Mouse (Mus musculus): ENCODE measurements around the gene Rrm2. TPM values are rescaled to one million over a fixed set of nuclear protein-coding genes. Genes with fewer than 3 reads are reported as not detected.
A peak's percentile ranks its signal among the peaks of the same experiment; 100 is the strongest.
"Not testable (repeated sequence)": the region's sequence is repeated elsewhere in the genome, so short reads cannot be mapped to it uniquely, and the experiment has no call there.

Rrm2 gene
- total and polyA plus RNA-seq, 3 experiments = 88.2 to 158 (median 127) TPM

DNA sequence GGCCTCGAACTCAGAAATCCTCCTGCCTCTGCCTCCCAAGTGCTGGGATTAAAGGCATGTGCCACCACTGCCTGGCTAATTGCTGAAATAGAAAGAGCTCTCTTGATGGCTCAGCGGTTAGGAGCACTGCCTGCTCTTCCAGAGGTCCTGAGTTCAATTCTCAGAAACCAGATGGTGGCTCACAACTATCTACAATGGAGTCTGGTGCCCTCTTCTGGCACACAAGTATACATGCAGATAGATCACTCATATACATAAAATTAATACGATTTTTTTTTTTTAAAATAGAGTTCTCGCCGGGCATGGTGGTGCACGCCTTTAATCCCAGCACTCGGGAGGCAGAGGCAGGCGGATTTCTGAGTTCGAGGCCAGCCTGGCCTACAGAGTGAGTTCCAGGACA lies 6.4 kb upstream of the Rrm2 start:
- peaks cover 0 to 14% of the 10 kb centered on the region in 2 experiments; a peak in 2 of 4 replicates for H3K4me1 ChIP-seq (ENCODE audit: control insufficient read depth in 1 of 2, insufficient read depth in 2 of 2, low read length in 2 of 2)
- H3K9ac ChIP-seq (ENCODE audit: control insufficient read depth, low read depth, low read length, poor library complexity, severe bottlenecking); H3K36me3 ChIP-seq (ENCODE audit: control insufficient read depth in 1 of 2, insufficient read depth in 2 of 2, low read length in 2 of 2); H3K79me2 ChIP-seq (ENCODE audit: control insufficient read depth, insufficient read depth, low read length, poor library complexity); H3K27ac ChIP-seq (ENCODE audit: control insufficient read depth, low read depth, low read length); H3K9me3 ChIP-seq (replicated peaks; ENCODE audit: insufficient read depth, low read length); H3K27me3 ChIP-seq (ENCODE audit: control insufficient read depth in 1 of 2, insufficient read depth in 2 of 2, low read length in 2 of 2); H3K4me3 ChIP-seq (ENCODE audit: control insufficient read depth in 1 of 2, insufficient read depth in 1 of 2, low read depth in 2 of 2, low read length in 2 of 2): not testable (repeated sequence)
- DNase-seq (ENCODE audit: low read depth, low spot score) = peak; percentile 65
- TF ChIP-seq CTCF (IDR thresholded peaks at IDR 0.05 in 2 of 3, conservative IDR thresholded peaks at IDR 0.05 in 1 of 3; ENCODE audit: control insufficient read depth in 1 of 3, insufficient read depth in 1 of 3, low read depth in 2 of 3, low read length in 3 of 3, poor library complexity in 1 of 3, severe bottlenecking in 1 of 3) = peak; percentile 16 to 45 (median 24); a peak in 5 of 6 replicates
- TF ChIP-seq ZNF384 (IDR thresholded peaks at IDR 0.05; ENCODE audit: low read depth, low read length) = peak; percentile 85
- TF ChIP-seq RAD21 (IDR thresholded peaks at IDR 0.05; ENCODE audit: low read depth, low read length) = peak; percentile 39
- TF ChIP-seq SMC3 (IDR thresholded peaks at IDR 0.05; ENCODE audit: low read depth, low read length) = peak; percentile 14; the same call in 1 of the 2 replicates

- H3K27me3 ChIP-seq (ENCODE audit: control insufficient read depth in 1 of 2, insufficient read depth in 2 of 2, low read length in 2 of 2) = no peaks in the 10 kb centered on the region
- no peak overlapping the region for H3K27ac ChIP-seq (ENCODE audit: control insufficient read depth, low read depth, low read length)
- no peak overlapping the region for H3K4me3 ChIP-seq (ENCODE audit: control insufficient read depth in 1 of 2, insufficient read depth in 1 of 2, low read depth in 2 of 2, low read length in 2 of 2)
- H3K9me3 ChIP-seq (replicated peaks; ENCODE audit: insufficient read depth, low read length) = no peaks in the 10 kb centered on the region
- TF ChIP-seq MYC (IDR thresholded peaks at IDR 0.05; ENCODE audit: low read depth, low read length) (no peak), KAT2A (conservative IDR thresholded peaks at IDR 0.05; ENCODE audit: low read depth, low read length) (no peak), MYB (IDR thresholded peaks at IDR 0.05; ENCODE audit: low read depth, low read length) (no peak)
- DNase-seq (ENCODE audit: low read depth, low spot score) = no peak
- H3K36me3 ChIP-seq (ENCODE audit: control insufficient read depth in 1 of 2, insufficient read depth in 2 of 2, low read length in 2 of 2) = 0 out of 4 replicates have a peak, but pooled peaks cover 0 to 4% of the 10 kb centered on the region in 2 experiments
- peaks cover 10% of the 10 kb centered on the region; the same call in 1 of the 2 replicates for H3K79me2 ChIP-seq (ENCODE audit: control insufficient read depth, insufficient read depth, low read length, poor library complexity)
- H3K9ac ChIP-seq (ENCODE audit: control insufficient read depth, low read depth, low read length, poor library complexity, severe bottlenecking) = no peak overlapping the region
- peaks cover 0 to 10% of the 10 kb centered on the region in 2 experiments; a peak in 1 of 4 replicates for H3K4me1 ChIP-seq (ENCODE audit: control insufficient read depth in 1 of 2, insufficient read depth in 2 of 2, low read length in 2 of 2)
These were observed 5.0 kb upstream of the Rrm2 start for GRCm38 (mm10) chr12:24703013-24703412.

DNA sequence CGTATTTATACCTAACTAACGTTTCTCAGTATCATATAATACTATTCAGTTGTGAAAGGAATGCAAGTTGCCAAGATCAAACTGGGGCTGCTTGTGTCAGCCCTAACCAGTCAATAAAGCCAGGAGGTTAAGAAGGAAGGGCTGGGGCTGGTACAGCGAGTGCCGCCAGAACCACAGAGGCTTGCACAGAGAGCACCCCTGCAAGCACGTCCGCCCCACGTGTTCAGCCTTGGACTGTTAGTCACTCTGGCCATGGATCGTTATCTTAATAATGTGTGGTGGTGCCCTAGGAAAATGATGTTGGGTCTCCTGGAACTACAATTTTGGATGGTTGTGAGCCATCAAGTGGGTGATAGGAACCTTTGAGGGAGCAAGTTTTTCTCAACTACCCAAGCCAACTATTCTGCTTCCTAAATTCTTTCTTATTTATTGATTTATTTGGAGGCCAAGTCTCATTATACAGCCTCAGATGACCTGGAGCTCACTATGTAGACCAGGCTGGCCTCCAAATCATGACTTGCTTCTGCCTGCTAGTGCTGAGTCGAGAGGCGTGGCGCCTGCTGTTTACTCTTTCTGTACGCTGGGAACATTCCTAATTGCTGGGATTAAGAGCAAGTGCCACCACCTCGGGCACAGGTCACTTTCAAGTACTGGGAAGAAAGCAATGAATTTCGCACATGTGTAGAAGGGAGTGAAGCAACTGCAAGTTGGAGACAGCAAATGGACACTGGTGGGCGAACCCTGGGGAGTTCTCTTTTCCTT lies 2.4 kb upstream of the Rrm2 start:
- Histone ChIP-seq H3K79me2 (ENCODE audit: control insufficient read depth, insufficient read depth, low read length, poor library complexity) (peaks cover 30% of the 10 kb centered on the region), H3K4me1 (ENCODE audit: control insufficient read depth in 1 of 2, insufficient read depth in 2 of 2, low read length in 2 of 2) (peaks cover 3 to 17% of the 10 kb centered on the region in 2 experiments), H3K9me3 (replicated peaks; ENCODE audit: insufficient read depth, low read length) (no peaks in the 10 kb centered on the region), H3K27me3 (ENCODE audit: control insufficient read depth in 1 of 2, insufficient read depth in 2 of 2, low read length in 2 of 2) (no peaks in the 10 kb centered on the region), H3K36me3 (ENCODE audit: control insufficient read depth in 1 of 2, insufficient read depth in 2 of 2, low read length in 2 of 2) (peaks cover 0 to 15% of the 10 kb centered on the region in 2 experiments; a peak in 3 of 4 replicates), H3K4me3 (ENCODE audit: control insufficient read depth in 1 of 2, insufficient read depth in 1 of 2, low read depth in 2 of 2, low read length in 2 of 2) (no peak overlapping the region), H3K9ac (ENCODE audit: control insufficient read depth, low read depth, low read length, poor library complexity, severe bottlenecking) (no peak overlapping the region), H3K27ac (ENCODE audit: control insufficient read depth, low read depth, low read length) (no peak overlapping the region)
- TF ChIP-seq UBTF (IDR thresholded peaks at IDR 0.05; ENCODE audit: borderline replicate concordance, insufficient read depth, low read depth, low read length) = no peak
- TF ChIP-seq E2F4 (IDR thresholded peaks at IDR 0.05; ENCODE audit: borderline replicate concordance, low read depth, low read length) = no peak
- no peak for TF ChIP-seq BHLHE40 (IDR thresholded peaks at IDR 0.05; ENCODE audit: borderline replicate concordance, low read depth, low read length)
- TF ChIP-seq HCFC1 (IDR thresholded peaks at IDR 0.05; ENCODE audit: low read depth, low read length) = no peak
- no peak for TF ChIP-seq GABPA (IDR thresholded peaks at IDR 0.05; ENCODE audit: low read depth, low read length)
- TF ChIP-seq ZC3H11A (IDR thresholded peaks at IDR 0.05; ENCODE audit: low read depth, low read length) = no peak
- TF ChIP-seq CTCF (IDR thresholded peaks at IDR 0.05 in 2 of 3, conservative IDR thresholded peaks at IDR 0.05 in 1 of 3; ENCODE audit: control insufficient read depth in 1 of 3, insufficient read depth in 1 of 3, low read depth in 2 of 3, low read length in 3 of 3, poor library complexity in 1 of 3, severe bottlenecking in 1 of 3) = no peak
- no peak for TF ChIP-seq JUND (IDR thresholded peaks at IDR 0.05; ENCODE audit: low read depth, low read length)
- no peak for TF ChIP-seq ZNF384 (IDR thresholded peaks at IDR 0.05; ENCODE audit: low read depth, low read length)
- TF ChIP-seq POLR2AphosphoS2 (IDR thresholded peaks at IDR 0.05; ENCODE audit: low read length) = no peak
- no peak for TF ChIP-seq MAX (IDR thresholded peaks at IDR 0.05; ENCODE audit: low read length)
- no peak for TF ChIP-seq ELF1 (IDR thresholded peaks at IDR 0.05; ENCODE audit: low read depth, low read length)
- no peak for DNase-seq (ENCODE audit: low read depth, low spot score)
